Mouse (Mus musculus) C2C12 (cell line): ENCODE data around the gene Cdyl2.

Source experiments
- CEBPB ChIP-seq: IDR thresholded peaks from one replicate; pipeline ENCODE4 v1.6.1; 2011; ENCODE audit warnings: low read depth, mild to moderate bottlenecking, control low read depth, moderate library complexity
- CTCF ChIP-seq: IDR thresholded peaks from one replicate; pipeline ENCODE4 v1.5.1; 2011; ENCODE audit not compliant: control insufficient read depth, insufficient read depth, insufficient read length
- FOSL1 ChIP-seq: IDR thresholded peaks from one replicate; pipeline ENCODE4 v1.8.0; 2011; ENCODE audit warnings: mild to moderate bottlenecking, low read length; ENCODE audit not compliant: poor library complexity, insufficient read depth, severe bottlenecking
- MAX ChIP-seq: IDR thresholded peaks from one replicate; pipeline ENCODE4 v1.6.1; 2011; ENCODE audit warnings: mild to moderate bottlenecking, control low read depth
- MYOG ChIP-seq: IDR thresholded peaks from one replicate; pipeline ENCODE4 v1.6.1; 2011; ENCODE audit not compliant: control insufficient read depth, insufficient read length; ENCODE audit errors: extremely low read depth

- TF ChIP-seq MAX (no peak), CTCF (no peak), MYOG (no peak), CEBPB (no peak), FOSL1 (no peak)
Measured at GRCm38 (mm10) chr8:116756174-116756573, 23.4 kb upstream of the Cdyl2 start.
